In the genomic region with DNA sequence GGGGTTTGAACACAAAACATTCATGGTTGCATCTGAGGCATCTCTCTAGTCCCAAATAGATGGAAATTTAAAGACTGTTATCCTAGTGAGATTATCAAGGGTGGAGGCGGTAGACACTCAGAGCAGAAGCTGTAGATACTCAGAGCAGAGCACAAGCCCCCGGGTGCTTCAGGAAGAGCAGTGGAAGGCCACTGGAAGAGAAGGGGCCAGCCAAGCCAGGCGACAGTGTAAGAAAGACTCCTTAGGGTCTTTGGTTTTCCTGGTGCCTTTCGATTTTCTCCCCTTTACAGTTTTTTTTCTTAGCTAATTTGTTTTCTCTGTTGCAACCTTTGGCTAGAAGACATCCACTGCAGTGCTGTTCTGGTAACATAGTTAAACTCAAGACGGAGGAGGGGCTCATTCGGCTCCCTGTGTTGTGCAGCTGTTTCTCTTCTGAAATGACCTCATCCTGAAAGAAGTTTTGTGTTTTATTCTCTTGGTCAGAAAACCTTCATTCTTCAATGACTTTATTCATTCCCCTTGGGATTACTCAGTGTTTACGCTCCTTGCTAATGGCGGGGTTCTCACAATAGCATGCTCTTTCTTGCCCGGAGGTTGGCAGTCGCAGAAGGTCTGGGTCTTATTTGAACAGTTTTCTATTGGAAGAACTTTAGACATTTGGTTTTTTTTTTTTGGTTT, we compare ENCODE assay signal across 9 mouse cellular contexts.
A peak's percentile ranks its signal among the peaks of the same experiment; 100 is the strongest.
DNase-seq lines count a peak whose midpoint lies in the region; ATAC-seq and TF ChIP-seq lines count a peak whose summit lies in the region.
"Had no signal": no experiment of that assay in that cellular context is flagged by ENCODE, and none has a peak within 500 bp of the region (broad histone marks: within the 10 kb centered on the region; RNA-seq: fewer than 3 reads in every experiment).

No protein-coding gene starts in this region.

- H3K4me2 ChIP-seq in neural tube, embryonic 13.5 days, result no peak overlapping the region
- no peak overlapping the region for H3K4me2 ChIP-seq in hindbrain, postnatal 0 days (ENCODE audit: low read depth, low read length)
- H3K4me2 ChIP-seq: lung, embryonic 15.5 days had no signal

- no peak for DNase-seq in frontal cortex, postnatal 10 days (ENCODE audit: low spot score in 2 of 2)
- DNase-seq in neural tube, embryonic 10.5 days (ENCODE audit: extremely low spot score, low spot score), result no peak
- DNase-seq in hindbrain, postnatal 0 days (ENCODE audit: low spot score), result peak; percentile 31
- DNase-seq in thymus, postnatal 4 days, result no peak
- no peak for DNase-seq in spleen, postnatal 10 days (ENCODE audit: low spot score in 2 of 2)
- no peak for DNase-seq in spleen, postnatal 14 days (ENCODE audit: low spot score in 2 of 2)

- no peak for TF ChIP-seq CTCF in hindbrain, postnatal 0 days (IDR thresholded peaks at IDR 0.05; ENCODE audit: low read depth)

- ATAC-seq in frontal cortex, adult (ENCODE audit: low TSS enrichment), result peak; percentile 32; the same call in 1 of the 2 replicates
- ATAC-seq in neural tube, embryonic 13.5 days (ENCODE audit: low read depth), result peak; percentile 52; the same call in 1 of the 2 replicates
- ATAC-seq in hindbrain, postnatal 0 days, result peak; percentile 82

- 25% methylated on average over 10 of the region's 10 CpGs for WGBS in neural tube, embryonic 13.5 days
- 44% methylated on average over 10 of the region's 10 CpGs for WGBS in hindbrain, postnatal 0 days

- peaks cover 18% of the 10 kb centered on the region for H3K4me1 ChIP-seq in neural tube, embryonic 13.5 days (replicated peaks)
- no peaks in the 10 kb centered on the region; the same call in 1 of the 2 replicates for H3K4me1 ChIP-seq in hindbrain, postnatal 0 days (ENCODE audit: insufficient read depth, low read length)
- H3K4me1 ChIP-seq: lung, embryonic 15.5 days had no signal

- no peaks in the 10 kb centered on the region for H3K9me3 ChIP-seq in neural tube, embryonic 13.5 days
- no peaks in the 10 kb centered on the region for H3K9me3 ChIP-seq in hindbrain, postnatal 0 days (ENCODE audit: low read length)
- H3K9me3 ChIP-seq: lung, embryonic 15.5 days had no signal

- peak overlapping the region; percentile 83 for H3K27ac ChIP-seq in neural tube, embryonic 13.5 days (replicated peaks)
- peak overlapping the region; percentile 37 for H3K27ac ChIP-seq in hindbrain, postnatal 0 days
- H3K27ac ChIP-seq: lung, embryonic 15.5 days had no signal

- peaks cover 7% of the 10 kb centered on the region; the same call in 1 of the 2 replicates for H3K36me3 ChIP-seq in neural tube, embryonic 13.5 days
- no peaks in the 10 kb centered on the region; the same call in 1 of the 2 replicates for H3K36me3 ChIP-seq in hindbrain, postnatal 0 days (ENCODE audit: insufficient read depth, low read length)
- H3K36me3 ChIP-seq: lung, embryonic 15.5 days had no signal

- H3K27me3 ChIP-seq in neural tube, embryonic 13.5 days, result no peaks in the 10 kb centered on the region
- H3K27me3 ChIP-seq in hindbrain, postnatal 0 days (ENCODE audit: insufficient read depth, low read length), result no peaks in the 10 kb centered on the region
- H3K27me3 ChIP-seq: lung, embryonic 15.5 days had no signal

- H3K9ac ChIP-seq in neural tube, embryonic 13.5 days, result no peak overlapping the region
- no peak overlapping the region for H3K9ac ChIP-seq in hindbrain, postnatal 0 days (replicated peaks; ENCODE audit: low read length)
- H3K9ac ChIP-seq: lung, embryonic 15.5 days had no signal

- no peak overlapping the region for H3K4me3 ChIP-seq in neural tube, embryonic 13.5 days
- H3K4me3 ChIP-seq in hindbrain, postnatal 0 days (ENCODE audit: low read length), result no peak overlapping the region
- H3K4me3 ChIP-seq: lung, embryonic 15.5 days had no signal

Comparison
In these comparisons a context has a peak if more than half of its experiments do, and no peak if none do; other contexts are left out.
1. ATAC-seq: peak in every context shown above with its lines; median percentile 82 in hindbrain, postnatal 0 days; 52 in neural tube, embryonic 13.5 days; 32 in frontal cortex, adult.